Mouse (Mus musculus) frontal cortex, postnatal 10 days (tissue): Measurements from ENCODE around the gene Serpine1.

Experiments used
- DNase-seq, 2 experiments: peaks; one replicate each; pipeline ENCODE4 v3.0.0; 2022; ENCODE audit warnings: low spot score in 2 of 2, mixed read lengths in 1 of 2

Gene Serpine1

GRCm38 (mm10) chr5:137096037-137096436 is 24.0 kb upstream of the Serpine1 start:
- no peak for DNase-seq

GRCm38 (mm10) chr5:137095135-137095534 is 23.1 kb upstream of the Serpine1 start:
- DNase-seq, result no peak

GRCm38 (mm10) chr5:137093720-137094119 is 21.7 kb upstream of the Serpine1 start:
- DNase-seq, result no peak

GRCm38 (mm10) chr5:137091560-137091959 is 19.5 kb upstream of the Serpine1 start:
- DNase-seq, result no peak

- no peak for DNase-seq
Observed at GRCm38 (mm10) chr5:137090870-137091269, 18.8 kb upstream of the Serpine1 start.

GRCm38 (mm10) chr5:137087410-137087809 is 15.3 kb upstream of the Serpine1 start:
- DNase-seq, result no peak

- DNase-seq, result no peak
Observed at GRCm38 (mm10) chr5:137085731-137086130, 13.7 kb upstream of the Serpine1 start.

- DNase-seq, result no peak
Observed at GRCm38 (mm10) chr5:137085021-137085420, 13.0 kb upstream of the Serpine1 start.

GRCm38 (mm10) chr5:137083051-137083450 is 11.0 kb upstream of the Serpine1 start:
- DNase-seq, result no peak

GRCm38 (mm10) chr5:137079849-137080248 is 7.8 kb upstream of the Serpine1 start:
- no peak for DNase-seq

GRCm38 (mm10) chr5:137078616-137079015 is 6.5 kb upstream of the Serpine1 start:
- no peak for DNase-seq

GRCm38 (mm10) chr5:137078041-137078440 is 6.0 kb upstream of the Serpine1 start:
- no peak for DNase-seq

- no peak for DNase-seq
Observed at GRCm38 (mm10) chr5:137077187-137077586, 5.1 kb upstream of the Serpine1 start.

- DNase-seq, result no peak
Observed at GRCm38 (mm10) chr5:137076191-137076930, 4.3 kb upstream of the Serpine1 start.

- DNase-seq, result no peak
Observed at GRCm38 (mm10) chr5:137075726-137076125, 3.7 kb upstream of the Serpine1 start.

GRCm38 (mm10) chr5:137074191-137074651 is 2.2 kb upstream of the Serpine1 start:
- peak in 1 of 2 experiments; percentile 28 for DNase-seq

GRCm38 (mm10) chr5:137073141-137073540 is 1.1 kb upstream of the Serpine1 start:
- no peak for DNase-seq

GRCm38 (mm10) chr5:137070881-137071605 is 1.0 kb downstream of the Serpine1 start:
- no peak for DNase-seq

- no peak for DNase-seq
Observed at GRCm38 (mm10) chr5:137068711-137069110, 3.4 kb downstream of the Serpine1 start.

- no peak for DNase-seq
Observed at GRCm38 (mm10) chr5:137065923-137066322, 6.1 kb downstream of the Serpine1 start.

GRCm38 (mm10) chr5:137065454-137065853 is 6.6 kb downstream of the Serpine1 start:
- no peak for DNase-seq

GRCm38 (mm10) chr5:137062601-137063000 is 9.5 kb downstream of the Serpine1 start:
- DNase-seq, result no peak
